Mouse (Mus musculus): ENCODE measurements around the gene Cdca4. TPM values are rescaled to one million over a fixed set of nuclear protein-coding genes. Genes with fewer than 3 reads are reported as not detected.

Cdca4 gene
- total RNA-seq, 2 experiments from 2014 or later = 13.7 to 16.6 TPM

DNA sequence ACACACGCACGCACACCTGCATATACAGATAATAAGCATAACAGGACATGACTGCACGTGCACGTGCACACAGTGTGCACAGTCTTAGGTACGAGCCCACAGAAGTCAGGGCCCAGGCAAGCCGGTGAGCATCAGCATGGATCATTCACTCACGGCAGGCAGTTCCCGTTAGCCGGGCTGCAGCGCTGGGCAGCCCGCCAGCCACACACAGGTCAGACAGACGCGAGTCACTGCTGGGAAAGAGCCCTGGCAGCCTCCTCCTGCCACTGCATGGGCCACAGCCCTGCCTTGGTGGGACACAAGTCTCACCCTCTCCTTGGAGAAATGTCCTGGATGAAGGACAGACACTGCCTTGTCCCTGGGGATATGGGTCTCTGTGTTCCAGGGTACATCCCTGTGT is 25.2 kb downstream of the Cdca4 start:
- DNase-seq = peak; percentile 62 to 63
- intact Hi-C loops (cut with DNase I) = no loop called here

GRCm38 (mm10) chr12:112802917-112803316 is 26.3 kb downstream of the Cdca4 start:
- intact Hi-C loops (cut with DNase I) = no loop called here
- DNase-seq = no peak

- DNase-seq = no peak
- intact Hi-C loops (cut with DNase I) = loop anchor here (2.0 kb wide), 1 partner anchor 55 kb away; no protein-coding TSS in a partner anchor
Observed at GRCm38 (mm10) chr12:112801864-112802846, 27.1 kb downstream of the Cdca4 start, which contains the start of gene Ahnak2. Gene Ahnak2 (minus strand): TSS chr12:112802657.

- DNase-seq = peak; percentile 66 to 83
- intact Hi-C loops (cut with DNase I) = loop anchor here (1.0 to 2.0 kb wide), 2 partner anchors 43 to 54 kb away; no protein-coding TSS in a partner anchor
Observed at GRCm38 (mm10) chr12:112800476-112800875, 28.7 kb downstream of the Cdca4 start.

DNA sequence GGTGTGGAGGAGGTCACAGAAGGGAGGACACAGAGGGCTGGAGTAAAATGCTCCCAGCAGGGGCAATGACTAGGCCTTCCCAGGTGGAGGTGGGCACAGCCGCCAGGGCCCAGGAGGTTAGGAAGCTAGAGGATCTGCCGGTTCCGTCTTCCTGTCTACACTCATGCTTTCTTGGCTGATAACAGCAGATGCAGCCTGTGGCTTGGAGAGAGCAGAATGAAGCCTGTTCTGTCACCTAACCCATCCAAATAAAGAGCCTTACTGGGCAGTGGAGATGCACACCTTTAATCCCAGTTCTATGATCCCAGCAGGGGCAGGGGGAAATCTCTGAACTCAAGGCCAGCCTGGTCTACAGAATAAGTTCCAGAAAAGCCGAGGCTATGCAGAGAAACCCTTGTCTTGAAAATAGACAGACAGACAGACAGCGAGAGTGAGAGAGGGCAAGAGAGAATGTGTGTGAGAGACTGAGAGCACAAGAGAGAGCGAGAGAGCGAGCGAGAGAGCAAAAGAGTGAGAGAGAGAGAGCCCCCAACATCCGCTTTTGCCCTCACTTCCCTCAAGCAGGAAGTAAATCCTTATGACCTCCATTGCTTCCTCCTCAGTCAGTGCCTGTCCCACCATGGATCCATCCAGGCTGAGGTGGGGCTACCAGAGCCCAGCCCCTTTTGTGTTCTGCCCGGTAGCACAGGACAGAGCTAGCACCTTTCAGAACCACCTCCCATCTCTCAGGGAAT is 29.8 kb downstream of the Cdca4 start:
- no peak for DNase-seq
- intact Hi-C loops (cut with DNase I) = no loop called here

DNA sequence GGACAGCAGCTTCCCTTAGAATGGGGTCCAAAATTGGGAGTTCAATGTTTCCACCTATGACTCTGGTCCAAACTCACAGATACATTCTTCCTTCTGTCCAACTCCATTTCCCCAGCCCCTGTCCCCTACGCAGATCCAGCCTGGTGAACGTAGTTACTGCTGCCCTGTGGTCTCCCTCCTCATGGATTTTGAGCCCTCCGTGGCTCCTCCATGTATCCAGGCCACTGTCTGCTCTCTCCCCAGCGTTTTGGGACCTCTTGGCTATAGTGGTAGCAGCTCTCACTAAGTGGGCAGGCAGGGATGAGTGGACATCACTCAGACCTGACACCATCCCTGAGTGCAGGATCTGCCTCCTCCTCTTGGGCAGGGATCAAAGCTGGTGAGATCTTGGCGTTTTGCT is 30.5 kb downstream of the Cdca4 start:
- DNase-seq = no peak
- intact Hi-C loops (cut with DNase I) = no loop called here

- intact Hi-C loops (cut with DNase I) = no loop called here
Observed at GRCm38 (mm10) chr12:112798332-112798681, 30.9 kb downstream of the Cdca4 start.

GRCm38 (mm10) chr12:112797672-112798331 is 31.4 kb downstream of the Cdca4 start:
- peak; percentile 46 to 48 for DNase-seq
- intact Hi-C loops (cut with DNase I) = no loop called here

More at GRCm38 (mm10) chr12:112798332-112798681, 30.9 kb downstream of the Cdca4 start:
- DNase-seq = no peak

DNA sequence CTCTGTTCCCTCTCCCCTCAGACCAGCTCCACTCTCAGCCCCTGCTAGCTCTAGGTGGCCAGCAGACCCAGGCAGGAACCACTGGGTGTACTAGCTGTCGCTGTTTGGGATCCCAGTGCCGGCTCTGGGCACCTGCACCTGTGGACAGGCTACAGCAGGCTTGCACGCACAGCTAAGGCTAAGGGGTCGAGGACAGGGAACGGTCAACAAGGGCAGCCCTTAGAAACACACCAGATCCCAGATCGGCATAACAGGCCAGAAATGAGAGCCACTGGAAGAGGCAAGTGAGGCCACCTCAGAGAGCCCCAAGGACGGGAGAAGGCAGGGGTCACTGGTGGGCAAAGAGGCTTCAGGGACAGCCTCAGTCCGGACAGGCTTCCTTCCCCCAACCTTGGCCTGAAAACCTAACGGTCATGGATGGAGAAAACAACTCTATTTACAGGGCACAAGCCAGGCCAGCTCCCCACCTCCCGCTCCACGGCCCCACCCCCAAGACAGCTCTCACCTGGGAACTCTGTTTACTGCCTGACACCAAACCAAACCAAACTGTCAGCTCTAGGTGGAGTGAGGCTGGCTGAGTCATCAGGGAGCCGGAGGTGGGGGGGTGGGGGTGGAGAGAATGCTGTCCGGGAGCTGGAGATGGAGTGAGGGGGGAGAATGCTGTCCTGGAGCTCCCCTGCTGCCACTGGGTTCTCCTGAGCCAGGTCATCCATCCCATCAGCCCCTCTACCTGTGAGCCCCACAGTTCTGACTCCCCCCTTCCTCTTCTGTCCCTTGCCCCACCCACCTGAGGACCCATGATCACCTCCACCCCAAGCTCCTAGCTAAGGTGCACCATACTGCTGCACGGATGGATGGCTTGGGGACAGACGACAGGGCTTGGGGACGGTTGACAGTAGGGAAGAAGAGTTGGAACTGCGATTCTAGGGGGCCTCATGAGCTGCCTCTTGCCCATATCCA is 32.4 kb downstream of the Cdca4 start:
- intact Hi-C loops (cut with DNase I) = no loop called here
- DNase-seq = no peak

- intact Hi-C loops (cut with DNase I) = loop anchor here (2.0 kb wide), 1 partner anchor 53 kb away; no protein-coding TSS in a partner anchor
- DNase-seq = peak; percentile 63 to 66
Observed at GRCm38 (mm10) chr12:112795466-112796104, 33.6 kb downstream of the Cdca4 start.

- no peak for DNase-seq
- intact Hi-C loops (cut with DNase I) = loop anchor here (2.0 kb wide), 1 partner anchor 52 kb away; no protein-coding TSS in a partner anchor
Observed at GRCm38 (mm10) chr12:112794998-112795397, 34.2 kb downstream of the Cdca4 start.

GRCm38 (mm10) chr12:112794356-112794816 is 34.8 kb downstream of the Cdca4 start:
- intact Hi-C loops (cut with DNase I) = loop anchor here (2.0 kb wide), 1 partner anchor 52 kb away; no protein-coding TSS in a partner anchor

GRCm38 (mm10) chr12:112793601-112794355 is 35.4 kb downstream of the Cdca4 start:
- intact Hi-C loops (cut with DNase I) = loop anchor here (2.0 kb wide), 1 partner anchor 51 kb away; no protein-coding TSS in a partner anchor
- DNase-seq = peak; percentile 88 to 90

More at GRCm38 (mm10) chr12:112794356-112794816, 34.8 kb downstream of the Cdca4 start:
- no peak for DNase-seq

- intact Hi-C loops (cut with DNase I) = no loop called here
- no peak for DNase-seq
Observed at GRCm38 (mm10) chr12:112791026-112791425, 38.2 kb downstream of the Cdca4 start.

DNA sequence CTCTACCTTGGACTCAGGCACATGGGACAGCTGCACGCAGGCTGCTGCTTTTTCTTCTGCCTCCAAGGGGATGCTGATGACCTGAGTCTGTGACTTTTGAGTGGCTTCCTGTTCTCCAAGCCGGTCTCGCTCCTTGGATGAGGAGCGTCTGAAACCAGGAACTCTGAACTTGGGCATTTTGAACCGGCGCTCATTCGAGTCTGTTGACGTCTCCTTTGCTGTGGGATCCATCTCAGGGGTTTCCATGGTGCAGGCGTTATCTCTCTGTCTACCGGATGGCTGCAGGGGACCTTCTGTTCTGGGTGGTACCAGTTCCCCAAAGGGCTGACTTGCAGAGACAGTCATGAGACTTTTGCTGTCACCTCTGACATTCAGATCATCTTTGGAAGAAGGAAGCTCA is 54.7 kb downstream of the Cdca4 start:
- intact Hi-C loops (cut with DNase I) = no loop called here
- no peak for DNase-seq

GRCm38 (mm10) chr12:112774026-112774425 is 55.2 kb downstream of the Cdca4 start:
- intact Hi-C loops (cut with DNase I) = no loop called here
- DNase-seq = no peak

- DNase-seq = no peak
- intact Hi-C loops (cut with DNase I) = no loop called here
Observed at GRCm38 (mm10) chr12:112773366-112773765, 55.9 kb downstream of the Cdca4 start.

- DNase-seq = no peak
- intact Hi-C loops (cut with DNase I) = no loop called here
Observed at GRCm38 (mm10) chr12:112772306-112772705, 56.9 kb downstream of the Cdca4 start.

Data from heart, postnatal 10 days (tissue).